Mouse (Mus musculus) midbrain, postnatal 0 days (tissue): ENCODE measurements around the gene Syngr4. TPM values are rescaled to one million over a fixed set of nuclear protein-coding genes. Genes with fewer than 3 reads are reported as not detected.

Experiments
- ATAC-seq: fragments of 200-750 bp; cut with Nextera tagmentation; 2 replicates; pipeline ENCODE4 v1.8.0; 2017; ENCODE audit warnings: moderate number of reproducible peaks, mild to moderate bottlenecking, moderate TSS enrichment, moderate library complexity; ENCODE audit not compliant: low FRiP score
- DNase-seq: peaks from one replicate; pipeline ENCODE4 v3.0.0-alpha.2; 2015; ENCODE audit warnings: low spot score
- H3K27ac ChIP-seq: fragments of 300-500 bp; sonication (generic); 2 replicates; pipeline ENCODE4 v1.5.1; 2014; ENCODE audit warnings: low read depth, mild to moderate bottlenecking, low read length, mixed read lengths
- H3K27me3 ChIP-seq: fragments of 300-500 bp; sonication (generic); 2 replicates; pipeline ENCODE4 v1.6.1; 2014; ENCODE audit warnings: low read length, control low read depth, mixed read lengths; ENCODE audit not compliant: insufficient read depth
- H3K36me3 ChIP-seq: fragments of 300-500 bp; sonication (generic); 2 replicates; pipeline ENCODE4 v1.6.1; 2014; ENCODE audit warnings: low read length, control low read depth, mixed read lengths; ENCODE audit not compliant: insufficient read depth
- H3K4me1 ChIP-seq: fragments of 300-500 bp; sonication (generic); 2 replicates; pipeline ENCODE4 v1.6.1; 2014; ENCODE audit warnings: mild to moderate bottlenecking, control low read depth, antibody characterized with exemption, low read length, mixed read lengths; ENCODE audit not compliant: insufficient read depth
- H3K4me2 ChIP-seq: fragments of 300-500 bp; sonication (generic); 2 replicates; pipeline ENCODE4 v1.6.1; 2014; ENCODE audit warnings: low read depth, mild to moderate bottlenecking, low read length, mixed read lengths; ENCODE audit not compliant: poor library complexity, severe bottlenecking
- H3K4me3 ChIP-seq: fragments of 300-500 bp; sonication (generic); 2 replicates; pipeline ENCODE4 v1.5.1; 2014; ENCODE audit warnings: low read depth, mild to moderate bottlenecking, low read length, moderate library complexity
- H3K9ac ChIP-seq: fragments of 300-500 bp; sonication (generic); replicated peaks from 2 replicates; pipeline ENCODE4 v1.6.1; 2014; ENCODE audit warnings: mild to moderate bottlenecking, low read length, moderate library complexity, mixed read lengths; ENCODE audit not compliant: poor library complexity, severe bottlenecking
- H3K9me3 ChIP-seq: fragments of 300-500 bp; sonication (generic); 2 replicates; pipeline ENCODE4 v1.6.1; 2016; ENCODE audit warnings: low read length, control low read depth
- CTCF ChIP-seq: IDR thresholded peaks from 2 replicates; pipeline ENCODE4 v1.5.1; 2016; ENCODE audit warnings: antibody characterized with exemption, mild to moderate bottlenecking
- WGBS: fragments of 180-500 bp; shearing (Covaris S2); extraction: QIAGEN DNeasy Blood & Tissue Kit; methylation state at CpG from one replicate; pipeline ENCODE4 v1.1.7; 2014; 5-methylcytosine and 5-hydroxymethylcytosine counted together
- polyA plus RNA-seq: library from polyadenylated mRNA; unstranded; fragments of >200 nt; fragmentation: Nextera tagmentation; extraction: Ambion mirVana; gene quantifications from 2 replicates; pipeline ENCODE4 v1.2.1, GENCODE M21; 2015
- total RNA-seq: library from RNA; depleted of rRNA; stranded (reverse); fragments of >200 nt; gene quantifications from 2 replicates; pipeline ENCODE4 v1.2.3, GENCODE M21; 2014

The Syngr4 gene
- total and polyA plus RNA-seq, 2 experiments from 2014 or later = 0.30 TPM; not detected in 1

- Histone ChIP-seq H3K27ac (no peak overlapping the region), H3K9ac (no peak overlapping the region), H3K4me3 (no peak overlapping the region), H3K4me2 (no peak overlapping the region), H3K27me3 (no peaks in the 10 kb centered on the region), H3K4me1 (no peaks in the 10 kb centered on the region), H3K9me3 (no peaks in the 10 kb centered on the region), H3K36me3 (no peaks in the 10 kb centered on the region)
- no peak for DNase-seq
- peak; percentile 57 for TF ChIP-seq CTCF
- ATAC-seq = no peak
- WGBS = 81% methylated on average over 1 of the region's 1 CpGs
Measured at GRCm38 (mm10) chr7:45929688-45930087, 33.2 kb upstream of the Syngr4 start.

GRCm38 (mm10) chr7:45928626-45929295 is 32.2 kb upstream of the Syngr4 start:
- peak; percentile 44 for DNase-seq
- Histone ChIP-seq H3K36me3 (no peaks in the 10 kb centered on the region), H3K27me3 (no peaks in the 10 kb centered on the region), H3K9me3 (no peaks in the 10 kb centered on the region), H3K9ac (no peak overlapping the region), H3K4me3 (no peak overlapping the region), H3K27ac (no peak overlapping the region), H3K4me2 (0 out of 2 replicates have a peak overlapping the region, but pooled peaks have one; percentile 26), H3K4me1 (0 out of 2 replicates have a peak, but pooled peaks cover 3% of the 10 kb centered on the region)
- no peak for TF ChIP-seq CTCF
- WGBS = 12% methylated on average over 19 of the region's 23 CpGs
- ATAC-seq = no peak

GRCm38 (mm10) chr7:45924429-45924816 is 27.9 kb upstream of the Syngr4 start:
- Histone ChIP-seq H3K4me3 (peak overlapping the region; percentile 50; the same call in 1 of the 2 replicates), H3K27ac (no peak overlapping the region; the same call in 1 of the 2 replicates), H3K9ac (no peak overlapping the region), H3K4me1 (peaks cover 3% of the 10 kb centered on the region; the same call in 1 of the 2 replicates), H3K9me3 (no peaks in the 10 kb centered on the region), H3K27me3 (no peaks in the 10 kb centered on the region), H3K4me2 (peak overlapping the region; percentile 80; the same call in 1 of the 2 replicates), H3K36me3 (no peaks in the 10 kb centered on the region)
- DNase-seq = no peak
- WGBS = 10% methylated on average over 12 of the region's 14 CpGs
- TF ChIP-seq CTCF = peak; percentile 30
- ATAC-seq = no peak

GRCm38 (mm10) chr7:45923762-45924428 is 27.4 kb upstream of the Syngr4 start, which contains the start of gene Ccdc114:
Gene Ccdc114 (plus strand): TSS chr7:45924072.
- no peaks in the 10 kb centered on the region for H3K36me3 ChIP-seq
- no peaks in the 10 kb centered on the region for H3K27me3 ChIP-seq
- H3K9ac ChIP-seq = peak within 1 kb of the TSS; percentile 59
- DNase-seq (peak; percentile 65), ATAC-seq (peak; percentile 64)
- WGBS = 5% methylated on average over 24 of the region's 24 CpGs
- no peaks in the 10 kb centered on the region for H3K9me3 ChIP-seq
- peak within 1 kb of the TSS; percentile 80 for H3K4me2 ChIP-seq
- peak within 1 kb of the TSS; percentile 50 for H3K4me3 ChIP-seq
- peak within 1 kb of the TSS; percentile 75 for H3K27ac ChIP-seq
- peaks cover 3% of the 10 kb centered on the region; the same call in 1 of the 2 replicates for H3K4me1 ChIP-seq
- no peak for TF ChIP-seq CTCF

DNA sequence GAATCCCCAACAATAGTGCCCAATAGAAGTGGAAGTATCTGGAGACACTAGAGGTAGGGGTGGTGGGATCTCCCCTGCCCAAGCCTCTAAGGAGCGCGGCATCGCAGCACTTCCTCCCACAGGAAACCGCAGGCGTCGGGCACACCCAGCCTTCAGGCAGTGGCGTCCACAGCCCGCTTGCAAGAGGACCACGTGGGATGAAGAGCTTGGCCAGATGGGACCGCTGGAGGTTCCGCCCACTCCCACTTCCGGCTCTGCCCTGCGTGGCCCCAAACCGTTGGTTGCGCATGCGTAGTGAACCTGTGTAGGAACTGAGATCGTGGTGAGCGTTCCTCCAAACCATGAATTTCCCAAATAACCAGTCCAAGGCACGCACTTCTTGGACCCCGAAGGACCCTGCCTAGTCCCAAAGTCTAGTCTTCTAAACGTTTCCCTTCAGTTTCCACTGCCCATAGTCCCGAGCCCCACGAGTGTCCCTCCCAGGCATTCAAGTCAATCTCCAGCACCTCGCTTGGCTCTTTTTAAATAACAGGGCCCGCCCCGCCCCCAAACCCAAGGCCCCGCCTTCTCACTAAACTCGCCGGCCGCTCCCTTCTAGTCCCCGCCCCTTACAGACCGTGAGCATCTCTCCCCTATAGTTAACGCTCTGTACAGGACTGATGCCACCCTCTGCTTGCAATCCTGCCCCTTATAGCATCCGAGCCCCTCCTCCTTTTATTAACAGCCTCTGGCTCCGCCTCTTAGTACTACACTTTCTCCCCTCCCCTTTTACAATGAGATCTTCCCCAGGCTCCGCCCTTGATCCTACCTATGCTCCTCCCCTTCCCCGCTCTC is 26.6 kb upstream of the Syngr4 start:
- ATAC-seq (peak; percentile 87), DNase-seq (peak; percentile 97)
- peak overlapping the region; percentile 75 for H3K27ac ChIP-seq
- peak overlapping the region; percentile 80 for H3K4me2 ChIP-seq
- no peaks in the 10 kb centered on the region for H3K27me3 ChIP-seq
- no peak for TF ChIP-seq CTCF
- no peaks in the 10 kb centered on the region for H3K9me3 ChIP-seq
- H3K4me3 ChIP-seq = peak overlapping the region; percentile 50
- H3K4me1 ChIP-seq = peaks cover 3% of the 10 kb centered on the region; the same call in 1 of the 2 replicates
- H3K9ac ChIP-seq = peak overlapping the region; percentile 59
- H3K36me3 ChIP-seq = no peaks in the 10 kb centered on the region
- WGBS = under 1% methylated on average over 37 of the region's 37 CpGs
